Mouse (Mus musculus) right cerebral cortex, postnatal 4 days (tissue): Measurements from ENCODE around the gene Gpr19.

ENCODE experiments used
- DNase-seq: peaks from one replicate; pipeline ENCODE4 v3.0.0-alpha.2; 2022

Gene Gpr19

GRCm38 (mm10) chr6:134846308-134846707 lies 52.1 kb downstream of the Gpr19 start:
- DNase-seq, result no peak

DNA sequence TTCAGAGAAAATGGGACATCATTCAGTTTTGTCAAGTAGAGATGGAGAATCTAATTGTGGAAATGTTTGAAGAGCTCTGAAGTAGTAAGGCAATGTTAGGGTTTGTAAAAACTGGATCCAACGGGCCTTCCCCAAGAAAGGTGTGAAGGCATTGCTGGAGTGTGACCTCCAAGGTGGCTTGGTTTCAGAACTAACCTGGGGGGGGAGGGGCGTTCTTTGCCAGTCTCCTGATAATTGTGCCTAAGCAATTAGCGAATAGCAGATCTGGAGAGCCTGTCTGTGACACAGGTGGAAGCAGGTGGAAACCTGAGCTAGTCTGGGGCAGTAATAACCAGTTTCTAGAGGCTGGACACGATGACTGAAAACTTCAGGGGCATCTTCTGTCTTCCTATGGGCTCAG lies 52.7 kb downstream of the Gpr19 start:
- DNase-seq, result no peak

DNA sequence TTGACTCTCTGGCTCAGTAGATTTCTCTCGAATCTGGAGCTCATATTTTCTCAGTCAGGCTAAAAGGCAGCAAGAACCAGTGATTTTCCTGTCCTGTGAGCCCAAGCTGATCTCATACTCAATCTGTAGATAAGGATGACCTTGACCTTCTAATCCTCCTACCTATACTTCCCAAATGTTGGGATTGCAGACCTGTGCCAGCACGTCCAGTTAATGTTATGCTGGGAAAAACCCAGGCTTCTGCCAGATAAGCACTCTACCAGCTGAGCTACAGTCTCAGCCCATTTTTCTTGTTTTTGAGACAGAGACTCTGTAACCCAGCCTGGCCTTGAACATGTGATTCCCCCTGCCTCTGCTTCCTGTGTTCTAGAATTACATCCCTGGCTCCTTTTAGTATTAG lies 58.0 kb downstream of the Gpr19 start:
- no peak for DNase-seq

DNA sequence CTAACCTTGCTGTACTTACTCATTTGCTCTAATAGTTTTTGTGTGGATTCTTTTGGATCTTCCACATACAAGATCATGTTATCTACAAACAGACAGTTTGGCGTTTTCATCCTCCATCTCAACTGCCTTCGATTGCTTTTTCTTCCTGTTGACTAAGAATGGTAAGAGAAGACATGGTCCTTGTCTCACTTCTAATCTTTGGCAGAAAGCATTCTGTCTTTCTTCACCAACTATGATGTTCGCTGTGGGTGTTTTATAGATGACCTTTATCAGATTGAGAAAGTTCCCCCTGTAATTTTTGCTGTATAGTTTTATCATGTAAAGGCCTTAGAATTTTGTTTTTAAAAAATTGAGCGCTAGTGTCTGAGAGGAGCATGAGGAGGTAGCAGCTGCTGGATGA lies 60.3 kb downstream of the Gpr19 start:
- no peak for DNase-seq

GRCm38 (mm10) chr6:134834585-134835251 lies 63.7 kb downstream of the Gpr19 start:
- DNase-seq, result no peak

DNA sequence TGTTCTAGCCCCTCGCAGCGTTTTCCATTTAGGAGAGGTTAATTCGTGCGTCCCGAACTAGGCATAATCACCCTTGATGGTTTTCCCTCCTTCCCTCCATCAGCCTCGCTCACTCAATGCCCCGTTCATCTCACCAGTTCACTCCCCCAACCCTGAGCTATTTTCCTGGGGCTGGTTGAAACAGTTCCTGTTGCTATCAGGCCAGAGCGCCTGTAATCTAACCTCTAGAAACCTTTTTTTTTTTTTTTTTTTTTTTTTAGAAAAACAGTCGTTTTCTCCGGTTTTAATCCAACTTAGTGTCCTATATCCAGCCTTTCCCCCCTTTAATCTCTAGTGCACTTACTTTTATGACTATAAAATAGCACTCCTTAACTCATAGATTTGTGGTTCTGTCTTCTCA lies 67.6 kb downstream of the Gpr19 start:
- DNase-seq, result no peak

- DNase-seq, result peak; percentile 100
Observed at GRCm38 (mm10) chr6:134829786-134830700, 68.3 kb downstream of the Gpr19 start, which contains the start of gene Crebl2. Gene Crebl2, plus strand, starts transcription at chr6:134830154.

DNA sequence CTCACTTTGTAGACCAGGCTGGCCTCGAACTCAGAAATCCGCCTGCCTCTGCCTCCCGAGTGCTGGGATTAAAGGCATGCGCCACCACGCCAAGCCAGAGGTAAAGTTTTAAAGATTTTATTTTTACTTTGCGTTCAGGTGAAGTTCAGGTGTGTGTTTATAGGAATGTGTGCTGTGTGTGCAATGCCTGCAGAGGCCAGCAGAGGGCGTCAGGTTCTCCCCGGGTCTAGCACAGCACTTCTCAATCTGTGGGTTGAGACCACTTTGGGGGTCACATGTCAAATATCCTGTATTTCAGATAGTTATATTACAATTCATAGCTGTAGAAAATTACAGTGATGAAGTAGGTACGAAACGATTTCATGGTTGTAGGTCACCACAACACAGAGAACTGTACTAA lies 75.5 kb downstream of the Gpr19 start:
- no peak for DNase-seq

GRCm38 (mm10) chr6:134820411-134820810 lies 78.0 kb downstream of the Gpr19 start:
- no peak for DNase-seq

DNA sequence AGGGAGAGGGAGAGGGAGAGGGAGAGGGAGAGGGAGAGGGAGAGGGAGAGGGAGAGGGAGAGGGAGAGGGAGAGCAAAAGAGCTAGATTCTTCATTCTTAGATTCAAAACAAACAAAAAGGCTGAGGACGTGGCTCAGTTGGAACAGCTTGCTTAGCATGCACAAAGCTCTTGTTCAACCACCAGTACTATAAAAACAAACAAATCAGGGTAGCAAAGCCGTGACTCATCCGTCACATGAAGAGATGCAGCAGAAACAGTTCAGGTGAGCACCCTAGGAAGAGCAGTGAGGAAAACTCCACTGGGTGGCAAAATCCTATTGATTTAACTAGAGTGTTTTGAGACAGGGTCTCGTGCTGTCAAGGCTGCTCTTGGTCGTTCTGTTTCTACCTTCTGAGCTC lies 78.6 kb downstream of the Gpr19 start:
- DNase-seq, result no peak
